Mouse (Mus musculus): ENCODE data around the gene Scml4. TPM values are rescaled to one million over a fixed set of nuclear protein-coding genes. Genes with fewer than 3 reads are reported as not detected.

The Scml4 gene
- total RNA-seq, 2 experiments from 2014 or later = 6.0 to 6.1 TPM

DNA sequence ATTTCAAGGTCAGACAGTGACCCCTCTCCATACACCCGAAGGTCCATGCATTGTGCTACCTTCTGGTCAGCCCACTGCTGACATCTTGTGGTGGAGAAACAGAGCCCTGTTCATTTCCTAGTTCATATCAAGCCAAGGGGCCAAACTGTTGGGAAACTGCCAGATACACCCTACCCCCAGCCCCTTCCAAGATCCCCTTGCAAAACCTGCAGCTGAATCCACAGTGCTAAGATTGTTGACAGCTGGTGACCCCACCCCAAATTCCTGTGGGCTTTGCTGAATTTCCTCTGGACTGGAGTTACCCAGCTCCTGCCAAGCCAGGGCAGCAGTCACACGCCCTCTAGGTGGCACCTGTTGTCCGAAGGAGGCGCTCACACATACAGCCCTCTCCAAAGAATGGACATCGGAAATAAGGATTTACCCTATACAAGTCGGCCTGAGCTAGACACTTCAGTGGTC, 127.5 kb downstream of the Scml4 start:
- DNase-seq (ENCODE audit: low spot score in 2 of 2) = no peak

DNA sequence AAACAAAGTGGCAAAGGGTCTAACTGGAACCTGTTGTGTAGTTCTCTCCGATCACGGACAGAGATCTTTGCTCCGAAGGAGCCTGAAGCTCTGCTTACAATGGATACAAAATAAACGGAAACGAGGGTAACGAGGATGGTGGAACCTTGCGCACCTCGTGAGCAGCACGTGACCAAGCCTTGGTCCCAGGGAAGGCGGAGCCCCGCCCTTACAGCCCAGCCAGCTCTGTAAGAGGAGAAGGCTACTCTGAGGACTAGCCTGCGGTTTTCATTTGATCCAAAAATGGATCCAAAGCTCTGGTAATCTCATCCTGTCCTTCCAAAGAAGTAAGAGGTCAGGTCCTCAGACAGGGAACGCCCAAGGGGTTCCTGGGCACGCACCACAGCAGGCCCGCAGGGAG, 128.5 kb downstream of the Scml4 start:
- DNase-seq (ENCODE audit: low spot score in 2 of 2) = no peak

DNA sequence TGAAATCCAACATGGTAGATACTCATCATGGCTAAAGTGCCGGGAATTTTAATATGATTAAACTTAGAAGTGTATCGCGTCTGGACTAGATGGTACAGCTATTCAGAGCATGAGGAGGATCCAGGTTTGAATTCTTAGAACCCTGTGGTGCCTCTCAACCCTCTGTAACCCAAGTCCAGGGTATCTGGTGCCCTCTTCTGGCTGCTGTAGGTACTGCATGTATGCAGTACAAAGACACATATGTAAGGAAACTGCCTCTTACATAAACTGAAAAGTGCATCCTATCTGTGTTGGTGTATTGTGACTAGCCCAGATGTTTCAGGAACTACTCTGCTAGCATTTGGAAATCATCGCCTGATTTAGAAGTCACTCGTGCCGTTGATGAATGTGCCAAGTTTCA, 129.7 kb downstream of the Scml4 start:
- DNase-seq (ENCODE audit: low spot score in 2 of 2) = no peak

DNA sequence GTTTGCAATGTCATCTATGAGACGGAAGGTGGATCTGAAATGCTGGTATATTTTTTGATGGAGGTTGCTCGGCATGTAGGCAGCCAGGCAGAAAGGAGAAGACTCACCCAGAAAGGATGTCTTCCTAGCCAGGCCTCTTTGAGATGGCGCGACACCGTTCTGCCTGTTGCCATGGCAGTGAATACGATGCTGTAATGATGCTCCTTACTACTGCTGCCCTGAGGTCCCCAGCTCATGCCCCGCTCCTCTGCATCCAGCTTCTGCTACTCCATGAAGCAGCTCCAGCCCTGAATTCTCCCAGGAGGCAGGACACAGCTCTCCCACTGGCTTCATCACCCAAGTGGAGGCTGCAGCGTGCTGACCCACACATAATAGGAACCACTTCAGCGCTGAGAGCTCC, 130.8 kb downstream of the Scml4 start:
- DNase-seq (ENCODE audit: low spot score in 2 of 2) = no peak

DNA sequence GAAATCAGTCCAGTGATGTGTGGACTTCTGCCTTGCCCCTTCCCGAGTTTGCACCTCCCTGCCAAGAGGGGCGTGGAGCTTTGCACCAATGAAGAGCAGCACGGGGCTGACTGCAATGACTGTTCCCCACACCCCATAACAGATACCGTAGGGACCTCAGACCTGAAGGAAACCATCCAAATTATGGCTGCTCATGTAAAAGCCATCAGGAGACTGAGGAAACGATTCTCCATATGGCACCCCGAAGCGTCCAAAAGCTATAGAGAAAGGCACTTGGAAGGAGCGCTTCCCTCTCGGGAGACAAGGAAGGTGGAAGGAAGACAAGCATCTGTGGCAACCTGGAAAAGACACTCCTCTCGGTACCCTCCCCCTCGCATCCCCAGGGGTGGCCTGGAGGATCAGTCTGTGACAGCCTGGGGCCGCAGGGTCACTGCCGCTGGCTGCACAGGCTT, 134.2 kb downstream of the Scml4 start:
- no peak for DNase-seq (ENCODE audit: low spot score in 2 of 2)

DNA sequence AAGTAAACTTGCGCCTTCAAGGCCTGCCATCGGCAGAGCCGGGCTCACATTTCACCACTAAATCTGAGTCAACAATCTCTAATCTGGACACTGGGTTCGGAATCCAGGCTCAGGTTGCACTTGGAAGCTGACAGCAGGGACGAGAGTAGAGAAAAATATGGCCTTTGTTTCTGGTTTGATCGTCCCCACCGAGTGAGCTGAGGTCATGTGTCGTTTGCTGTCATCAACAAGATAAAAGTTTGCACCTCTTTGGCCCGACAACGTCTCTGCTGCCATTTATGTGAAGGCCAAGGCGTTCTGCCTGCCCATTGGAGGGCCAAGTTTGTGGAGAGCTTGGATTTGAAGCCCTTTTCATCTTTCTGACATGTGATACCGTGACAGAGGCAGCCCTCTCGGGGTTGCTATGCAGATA, 135.3 kb downstream of the Scml4 start:
- no peak for DNase-seq (ENCODE audit: low spot score in 2 of 2)

DNA sequence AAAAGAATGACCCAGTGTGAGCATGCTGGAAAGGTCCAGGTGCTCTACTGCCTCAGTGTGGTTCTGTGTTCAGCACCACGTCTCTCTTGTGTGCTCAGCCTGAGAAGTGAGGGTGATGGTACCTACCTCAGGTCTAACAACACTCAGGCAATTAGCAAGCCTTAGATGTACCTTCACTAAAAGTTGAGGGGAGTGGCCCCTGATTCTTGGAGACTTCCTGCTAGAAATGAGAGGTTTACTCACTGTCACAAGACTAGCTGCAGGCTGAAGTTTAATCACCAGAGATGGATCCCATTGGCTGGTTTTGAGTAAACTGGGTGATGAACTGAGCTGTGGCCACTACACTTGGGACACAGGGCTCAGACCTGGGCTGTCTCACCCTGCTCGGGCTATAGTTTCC, 137.1 kb downstream of the Scml4 start:
- DNase-seq (ENCODE audit: low spot score in 2 of 2) = no peak

DNA sequence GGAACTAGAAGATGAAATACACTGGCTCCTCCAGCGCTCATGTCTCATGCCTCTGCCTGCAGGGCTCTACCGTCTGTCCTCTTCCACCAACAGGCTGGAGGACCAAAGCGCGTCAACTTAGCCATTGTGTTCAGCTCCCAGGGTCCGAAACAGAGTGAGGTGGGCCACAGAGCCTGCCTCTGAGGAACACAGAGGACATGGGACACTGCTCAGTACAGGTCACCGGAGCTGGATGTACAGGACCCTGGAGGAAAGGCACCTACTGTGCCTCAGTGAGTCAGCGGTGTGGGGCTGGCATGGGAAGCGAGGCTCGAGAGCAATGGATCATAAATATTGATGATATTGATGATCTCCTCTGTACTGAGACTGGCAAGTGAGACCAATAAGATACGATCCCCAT, 139.2 kb downstream of the Scml4 start:
- no peak for DNase-seq (ENCODE audit: low spot score in 2 of 2)

DNA sequence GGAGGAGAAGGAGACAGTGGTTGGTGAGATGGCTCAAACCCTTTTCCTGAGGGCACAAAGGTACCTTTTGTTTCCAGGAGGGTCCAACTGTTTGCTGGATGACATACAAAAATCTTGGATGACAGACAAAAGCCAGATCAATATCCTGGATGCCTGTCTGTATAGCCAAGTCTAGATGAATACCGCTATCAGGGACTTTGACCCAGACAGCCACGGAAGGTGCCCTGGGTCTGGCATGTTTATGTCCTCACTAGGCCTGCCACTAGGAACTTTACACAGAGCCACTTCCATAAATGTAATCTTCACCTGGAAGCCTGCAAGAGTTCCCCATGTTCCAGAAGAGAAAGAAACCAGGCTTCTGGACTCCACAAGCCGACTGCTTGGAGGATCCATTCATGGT, 141.3 kb downstream of the Scml4 start:
- DNase-seq (ENCODE audit: low spot score in 2 of 2) = no peak

DNA sequence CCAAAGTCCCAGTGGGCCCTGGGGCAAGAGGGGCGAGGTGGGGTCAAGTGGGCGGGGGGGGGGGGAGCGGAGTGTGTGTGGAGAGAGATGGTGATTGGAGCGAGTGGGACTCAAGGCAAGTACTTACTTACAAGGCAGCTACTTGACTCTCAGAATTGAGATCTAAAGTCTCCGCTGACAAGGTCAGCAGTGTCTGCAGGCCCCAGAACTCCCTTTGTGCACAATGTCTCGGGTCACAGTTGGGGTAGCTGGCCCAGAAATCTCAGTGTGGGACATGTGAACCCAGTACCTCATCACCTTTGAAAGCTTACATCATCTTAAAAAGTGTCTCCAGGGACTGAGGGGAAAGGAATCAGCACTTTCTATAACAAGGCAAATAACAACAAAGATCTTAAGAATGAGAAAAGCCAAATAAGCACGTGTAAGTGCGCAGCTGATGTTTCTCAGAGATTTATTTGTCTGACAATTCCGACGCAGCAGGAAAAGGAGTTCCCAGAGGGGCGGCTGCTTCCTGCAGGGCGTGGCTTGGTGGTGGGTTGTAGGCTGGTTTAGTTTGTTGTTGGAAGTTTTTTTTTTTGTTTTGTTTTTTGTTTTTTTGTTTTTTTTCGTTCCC, 142.0 kb downstream of the Scml4 start:
- DNase-seq (ENCODE audit: low spot score in 2 of 2) = no peak

DNA sequence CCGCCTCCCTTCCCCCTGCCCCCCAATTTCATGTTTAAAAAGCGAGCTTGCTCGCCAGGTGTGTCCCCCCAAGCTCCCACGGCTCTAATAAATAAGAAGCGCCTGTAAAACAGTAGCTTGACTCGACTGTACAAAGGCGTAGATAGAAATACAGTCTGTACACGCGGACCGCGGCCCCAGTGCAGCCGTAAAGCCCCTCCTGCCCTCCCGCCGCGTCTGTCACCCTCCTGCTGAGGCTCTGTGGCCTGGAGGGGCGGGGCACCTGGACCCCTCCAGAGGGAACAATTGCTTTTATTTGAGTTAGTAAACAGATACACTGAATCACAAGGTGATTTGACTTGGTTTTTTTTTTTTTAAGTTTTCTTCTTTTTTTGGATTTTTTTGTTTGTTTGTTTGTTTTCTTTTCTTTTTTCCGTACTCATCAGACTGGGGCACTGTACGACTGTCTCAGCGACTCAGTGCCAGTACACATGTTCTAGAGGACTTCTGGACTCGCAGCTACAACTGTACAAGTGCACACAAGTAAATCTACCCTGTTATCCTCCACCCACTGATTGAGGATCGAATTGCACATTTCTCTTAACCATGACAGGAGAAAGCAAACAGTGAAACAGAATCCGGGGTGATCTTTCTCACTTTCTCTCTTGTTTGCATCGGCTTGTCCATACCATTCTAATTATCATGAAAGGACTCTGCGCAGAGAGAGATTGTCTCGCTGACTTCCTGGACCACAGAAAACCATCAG, 142.7 kb downstream of the Scml4 start:
- no peak for DNase-seq (ENCODE audit: low spot score in 2 of 2)

DNA sequence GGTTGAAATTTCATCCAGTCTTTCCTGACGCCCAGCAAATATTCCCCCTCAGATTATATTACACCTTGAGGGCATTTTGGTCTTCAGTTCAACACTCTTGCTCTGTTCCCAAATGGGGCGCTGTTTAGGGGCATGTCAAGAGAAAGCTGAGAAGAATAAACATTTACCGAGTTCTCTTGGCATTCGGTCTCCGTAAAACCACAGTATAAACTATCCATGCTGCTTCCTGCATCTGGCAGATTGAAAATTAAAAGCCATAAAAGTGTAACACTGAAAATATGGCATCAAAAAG, 143.2 kb downstream of the Scml4 start:
- DNase-seq (ENCODE audit: low spot score in 2 of 2) = no peak

DNA sequence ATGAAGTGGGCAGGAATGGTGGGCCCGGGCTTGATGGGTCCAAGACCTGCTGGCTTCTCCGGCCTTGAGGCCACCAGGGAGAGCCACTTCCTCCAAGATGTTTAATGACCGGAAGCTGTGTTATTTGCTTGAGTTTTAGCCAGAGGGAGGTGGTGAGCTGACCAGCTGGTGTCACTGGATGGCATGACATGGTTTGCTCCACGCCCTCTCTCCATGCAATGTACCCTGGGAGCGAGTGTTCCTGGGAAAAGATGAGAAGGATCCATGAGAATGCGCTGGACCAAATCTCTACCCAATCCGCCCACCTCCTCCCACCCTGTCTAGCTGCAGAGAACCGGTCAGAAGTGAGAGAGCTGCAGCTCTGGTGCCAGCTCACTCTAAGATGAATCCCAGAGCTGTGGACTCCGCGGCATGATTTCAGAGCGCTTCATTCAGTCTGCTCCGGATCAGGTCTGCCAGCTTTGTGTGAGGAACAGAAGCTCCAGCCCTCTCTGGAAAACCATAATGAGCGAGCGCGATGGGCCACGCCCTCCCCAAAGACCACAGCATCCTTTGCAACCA, 144.1 kb downstream of the Scml4 start:
- no peak for DNase-seq (ENCODE audit: low spot score in 2 of 2)

DNA sequence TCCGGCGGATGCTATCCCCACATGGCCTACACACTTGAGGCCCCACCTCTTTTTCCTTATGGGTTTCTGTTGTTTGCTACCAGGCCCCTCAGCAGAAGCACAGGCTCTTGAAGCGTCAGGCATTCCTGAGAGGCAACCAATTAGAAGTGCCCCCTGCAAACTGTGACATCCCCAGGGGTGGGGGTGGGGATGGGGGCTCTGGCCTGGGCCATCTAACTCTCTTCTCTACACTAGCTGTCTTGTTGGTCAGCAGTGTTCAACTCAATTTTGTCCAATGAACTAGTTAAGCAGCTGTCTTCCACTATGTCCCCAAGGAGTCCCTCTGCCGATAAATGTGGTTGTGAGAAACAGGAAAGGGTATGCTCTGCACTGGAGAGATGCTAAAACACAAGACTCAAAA, 144.9 kb downstream of the Scml4 start:
- no peak for DNase-seq (ENCODE audit: low spot score in 2 of 2)

DNA sequence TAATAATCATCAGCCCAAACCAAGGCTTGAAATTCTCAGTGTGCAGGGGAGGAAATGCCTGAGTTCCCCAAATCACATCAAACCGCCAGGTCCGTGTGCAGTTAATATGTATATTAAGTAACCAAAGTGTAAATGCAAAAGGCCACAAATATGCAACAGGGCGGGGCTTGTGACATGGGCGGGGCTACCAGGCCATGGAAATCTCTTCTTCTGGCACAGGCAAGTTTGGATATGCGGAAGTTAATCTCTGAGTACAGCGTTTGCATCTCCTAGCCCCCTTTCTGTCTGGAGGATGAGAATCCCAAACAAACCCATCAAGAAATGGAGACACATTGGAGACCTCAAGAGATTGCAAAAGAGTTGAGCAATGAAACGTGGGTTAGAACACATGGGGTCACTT, 145.5 kb downstream of the Scml4 start:
- no peak for DNase-seq (ENCODE audit: low spot score in 2 of 2)

DNA sequence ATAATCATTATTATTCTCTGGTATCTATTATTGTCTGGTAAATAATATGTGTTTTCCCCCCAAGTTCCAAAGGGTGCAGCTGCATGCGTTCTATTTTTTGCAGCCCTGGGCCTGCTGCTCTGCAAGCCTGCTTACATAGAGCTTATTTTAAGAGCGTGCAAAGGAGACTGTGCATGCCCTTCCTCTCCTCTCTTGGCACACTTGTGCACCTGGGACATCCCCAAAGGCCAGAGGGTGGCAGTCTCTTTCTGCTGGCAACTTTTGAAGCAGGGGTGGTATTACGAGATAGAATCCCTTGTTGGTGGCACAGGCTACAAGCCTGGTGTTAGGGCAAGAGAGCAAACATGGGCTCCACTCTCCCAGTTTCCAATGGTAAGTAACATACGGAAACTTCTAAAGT, 146.4 kb downstream of the Scml4 start:
- DNase-seq (ENCODE audit: low spot score in 2 of 2) = no peak

DNA sequence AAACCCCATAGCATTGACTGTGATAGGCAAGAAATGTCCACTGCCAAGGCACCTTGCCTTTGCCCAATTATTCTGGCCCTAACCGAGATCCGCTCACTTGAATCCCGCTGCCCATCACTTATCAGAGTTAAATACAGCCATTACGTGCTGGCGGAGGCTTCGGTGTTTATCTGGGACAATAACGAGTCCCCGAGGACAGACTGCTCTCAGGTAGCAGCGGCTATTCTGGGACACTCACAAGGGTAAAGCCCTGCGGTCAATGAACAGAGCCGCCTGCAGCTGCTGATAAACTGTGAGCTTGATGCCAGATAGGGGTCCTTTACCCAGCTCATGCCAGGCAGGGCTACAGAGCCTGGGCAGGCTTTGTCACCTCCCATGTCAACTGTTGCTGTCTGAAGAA, 147.9 kb downstream of the Scml4 start:
- DNase-seq (ENCODE audit: low spot score in 2 of 2) = no peak

Other genes with a start within 250 kb of the Scml4 start
- 10 to 100 TPM; 40.9 to 43.0 TPM for gene Sec63, start 98.9 kb upstream of the Scml4 start, total RNA-seq (2021)

Measured in layer of hippocampus, postnatal 14 days (tissue).